Mouse (Mus musculus) layer of hippocampus, postnatal 25 days (tissue): ENCODE measurements around the gene Fmo5. TPM values are rescaled to one million over a fixed set of nuclear protein-coding genes. Genes with fewer than 3 reads are reported as not detected.
A peak's percentile ranks its signal among the peaks of the same experiment; 100 is the strongest.

ENCODE experiments used
- DNase-seq, 2 experiments: peaks; one replicate each; pipeline ENCODE4 v3.0.0; 2022; ENCODE audit warnings: mixed read lengths in 2 of 2, low spot score in 1 of 2; ENCODE audit errors: extremely low spot score in 1 of 2
- total RNA-seq, 2 experiments: library from RNA; stranded (reverse); gene quantifications; 2 replicates each; pipeline ENCODE4 v1.2.3; 2021

The Fmo5 gene
- total RNA-seq, result 1 to 10 TPM; 3.7 to 4.4 TPM

DNA sequence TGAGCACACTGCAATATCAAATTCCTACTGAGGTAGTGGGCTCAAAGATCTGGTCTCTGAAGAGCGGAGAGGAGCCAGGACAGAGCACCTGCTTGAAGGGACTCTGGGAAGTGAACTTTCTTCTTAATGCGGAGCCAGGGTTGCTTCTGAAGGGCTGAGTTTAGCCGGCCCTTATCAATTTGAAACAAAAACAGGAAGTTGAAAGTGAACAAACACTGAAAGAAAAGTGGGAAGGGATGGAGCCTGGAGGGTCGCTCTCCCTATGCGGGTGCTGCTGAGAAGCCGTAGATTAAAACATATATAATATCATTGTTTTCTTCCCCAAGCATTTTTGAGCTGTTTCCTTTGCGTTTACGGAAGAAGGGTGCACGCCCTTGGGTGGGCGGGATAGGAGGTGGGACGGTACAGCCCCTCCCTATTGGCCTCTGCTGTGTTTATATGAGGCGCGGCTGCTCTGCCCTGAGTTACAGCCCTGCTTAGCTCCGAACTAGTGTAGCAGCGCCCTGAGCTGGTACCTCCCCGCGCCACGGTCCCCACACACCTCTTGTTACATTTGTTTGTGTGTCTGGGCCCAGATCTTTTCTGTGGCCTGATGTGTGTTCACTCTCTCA, at the start of gene Fmo5:
TSS of gene Fmo5 (plus strand) at position 414 of the 611 bp plus-strand sequence.
- DNase-seq, result no peak

DNA sequence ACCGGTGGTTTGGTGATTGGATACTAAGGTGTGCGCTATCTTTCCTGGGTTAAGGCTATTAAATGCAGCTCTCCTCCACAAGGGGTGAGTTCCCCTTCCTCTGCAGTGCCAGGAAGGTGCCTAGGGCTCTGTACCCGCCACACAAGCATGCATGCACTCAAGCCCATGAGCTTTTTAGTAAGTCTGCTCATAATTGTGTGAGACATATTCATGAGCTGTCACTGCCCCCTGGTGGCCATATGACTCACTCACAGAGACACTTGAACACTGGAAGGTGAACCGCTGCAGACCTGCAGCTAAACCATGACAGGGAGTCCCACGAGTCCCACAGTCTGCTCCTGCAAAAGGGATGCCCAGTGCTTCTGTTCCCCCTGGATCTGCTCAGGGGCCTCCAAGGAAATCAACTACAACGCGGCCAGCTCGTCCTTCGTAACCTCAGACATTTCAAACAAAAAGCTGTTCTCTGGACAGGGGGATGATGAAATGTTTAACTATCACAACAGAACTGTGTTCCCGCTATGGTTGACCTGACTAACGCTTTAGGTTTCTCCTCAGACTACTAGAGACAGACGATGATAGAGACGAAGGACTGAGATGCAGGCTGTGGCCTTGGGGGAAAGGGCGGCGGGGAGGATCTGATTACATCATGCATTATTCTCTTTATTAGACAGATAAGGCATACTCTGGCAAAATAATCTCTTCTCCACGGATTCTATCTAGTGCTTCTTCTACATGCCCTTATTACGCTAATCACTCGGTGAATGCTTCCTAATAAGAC, 43.0 kb upstream of the Fmo5 start:
- DNase-seq, result peak; percentile 74 to 93

DNA sequence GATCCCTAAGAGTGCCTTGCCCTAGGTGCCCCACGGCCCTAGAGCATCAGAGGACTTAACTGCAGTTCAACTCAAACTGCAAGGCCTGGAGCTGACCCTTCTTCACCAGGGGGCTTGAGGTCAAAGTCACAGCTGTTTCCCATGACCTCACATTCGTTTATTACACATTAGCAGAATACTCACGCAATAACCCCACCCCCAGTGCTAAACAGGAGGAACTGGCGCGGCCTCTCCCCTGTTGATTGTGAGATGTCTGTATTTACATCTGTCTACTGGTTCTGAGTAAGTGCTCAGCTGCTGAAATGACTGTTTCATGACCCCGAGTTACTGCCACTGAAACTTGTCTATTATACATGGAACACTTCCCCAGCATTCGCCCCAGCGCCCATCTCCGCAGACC, 40.9 kb upstream of the Fmo5 start:
- DNase-seq, result no peak

DNA sequence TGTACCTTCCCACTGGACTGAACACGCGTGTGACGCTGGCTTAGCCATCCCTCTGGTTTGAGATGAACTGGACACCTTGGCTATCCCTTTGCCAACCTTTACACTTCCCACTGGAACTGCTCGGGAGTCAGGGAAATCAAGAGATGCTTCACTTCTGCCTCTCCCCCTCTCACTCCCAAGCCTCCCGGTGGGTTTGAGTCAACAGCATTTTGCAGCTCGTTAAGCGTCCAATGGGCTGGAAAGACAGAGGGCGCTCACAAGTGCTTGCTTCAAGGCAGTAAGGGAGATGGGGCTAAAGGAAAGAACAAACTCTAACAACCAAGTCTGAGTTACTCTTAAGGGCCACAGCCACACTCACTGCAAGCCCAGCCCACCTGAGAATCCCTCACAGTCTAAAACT, 37.9 kb upstream of the Fmo5 start:
- no peak for DNase-seq

DNA sequence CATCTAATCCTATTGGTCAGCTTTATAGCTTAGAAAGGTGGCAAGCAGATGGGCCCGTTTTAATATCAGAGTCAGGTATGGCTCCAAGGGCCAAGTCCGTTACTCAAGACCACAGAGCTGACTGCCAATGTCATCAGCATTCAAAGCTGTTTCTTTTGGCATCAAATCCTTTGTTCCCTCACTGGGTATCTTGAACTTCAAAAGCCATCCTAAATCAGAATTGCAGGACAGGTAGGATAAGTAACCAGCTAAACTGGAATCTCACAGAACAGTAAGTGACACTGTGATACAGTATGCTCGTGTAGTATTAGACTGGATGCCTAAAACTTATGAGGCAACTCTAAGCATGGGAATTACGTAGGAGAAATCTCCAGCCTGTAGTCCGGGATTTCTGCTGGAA, 35.5 kb upstream of the Fmo5 start:
- DNase-seq, result no peak

DNA sequence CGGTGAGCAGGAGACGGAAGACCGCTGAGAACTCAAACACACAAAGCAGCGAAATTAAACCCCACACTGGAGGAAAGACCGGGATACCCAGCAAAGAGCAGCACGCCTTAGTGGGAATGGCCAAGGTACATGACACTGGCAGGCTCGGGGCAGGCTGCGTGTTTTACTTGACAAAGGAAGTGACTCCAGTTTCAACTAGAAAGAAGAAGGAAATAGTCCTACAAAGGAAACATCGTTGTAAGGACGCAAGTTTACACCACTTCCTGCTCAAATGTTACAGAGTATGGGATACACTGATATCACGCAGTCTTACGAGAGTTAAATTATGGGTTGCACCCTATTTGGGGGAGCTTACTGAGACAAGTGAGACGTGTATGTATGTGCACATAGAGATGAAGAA, 34.5 kb upstream of the Fmo5 start:
- no peak for DNase-seq

DNA sequence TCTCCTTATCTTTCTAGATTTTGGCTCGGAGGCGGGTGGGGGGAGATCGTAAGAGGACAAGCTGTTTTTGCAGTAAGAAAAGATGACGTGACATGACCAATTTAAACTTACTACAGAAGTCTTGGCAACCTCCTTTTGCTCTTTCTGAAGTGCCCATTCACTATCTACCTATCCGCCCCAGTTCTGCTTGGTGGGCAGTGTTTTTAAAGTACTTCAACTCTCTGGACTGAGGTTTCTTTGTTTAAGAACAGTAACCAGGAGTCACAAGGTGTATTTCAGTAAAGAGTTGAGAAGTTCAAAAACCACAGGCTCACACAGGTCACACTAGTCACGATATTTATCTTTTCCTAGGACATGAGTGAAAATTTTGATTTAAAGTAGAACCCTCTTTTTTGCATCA, 33.5 kb upstream of the Fmo5 start:
- DNase-seq, result no peak

DNA sequence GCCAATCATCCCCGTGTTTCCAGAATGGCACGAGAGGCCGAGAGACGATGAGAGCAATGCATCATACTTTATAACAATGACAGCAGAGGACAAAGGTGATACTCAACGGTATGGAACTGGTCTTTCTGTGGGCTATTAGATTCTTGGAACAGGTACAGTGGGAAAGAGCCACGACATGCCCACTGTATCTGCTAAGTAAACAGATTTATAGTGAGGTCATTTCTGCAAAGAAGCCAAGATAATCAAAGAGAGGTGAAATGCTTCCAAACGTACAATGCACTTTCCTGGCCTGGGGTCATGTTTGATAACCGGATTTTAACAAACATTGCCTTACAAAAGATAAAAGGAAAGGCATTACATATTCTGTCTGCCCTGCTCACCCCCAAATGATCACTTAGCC, 31.8 kb upstream of the Fmo5 start:
- no peak for DNase-seq

DNA sequence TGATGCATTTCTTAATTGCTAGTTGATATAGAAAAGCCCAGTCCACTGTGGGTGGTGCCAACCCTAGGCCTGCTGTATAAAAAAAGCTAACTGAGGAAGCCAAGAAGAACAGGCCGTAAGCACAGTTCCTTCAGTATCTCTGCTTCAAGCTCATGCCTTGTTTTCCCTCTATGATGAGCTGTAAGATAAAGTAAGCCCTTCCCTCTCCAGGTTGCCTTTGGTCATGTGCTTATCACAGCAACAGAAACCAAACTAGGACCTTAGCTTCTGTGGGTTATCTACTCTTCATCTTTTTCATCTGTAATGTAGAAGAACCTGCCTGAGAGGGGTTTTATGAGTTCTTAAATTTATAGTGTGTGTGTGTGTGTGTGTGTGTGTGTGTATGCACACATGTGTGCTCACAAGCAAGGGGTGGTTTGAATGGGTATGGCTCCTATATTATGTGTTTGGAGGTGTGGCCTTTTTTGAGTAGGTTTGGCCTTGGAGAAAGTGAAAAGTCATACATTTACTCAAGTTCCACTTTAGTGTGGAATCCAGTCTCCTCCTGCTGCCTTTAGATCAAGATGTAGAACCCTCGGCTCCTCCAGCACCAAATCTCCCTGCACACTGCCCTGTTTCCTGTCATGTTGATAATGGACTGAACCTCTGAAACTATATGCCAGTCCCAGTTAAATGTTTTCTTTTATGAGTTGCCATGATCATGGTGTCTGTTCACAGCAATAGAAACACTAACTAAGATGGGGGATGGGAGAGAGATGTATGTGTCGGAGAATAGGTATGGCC, 28.4 kb upstream of the Fmo5 start:
- no peak for DNase-seq

DNA sequence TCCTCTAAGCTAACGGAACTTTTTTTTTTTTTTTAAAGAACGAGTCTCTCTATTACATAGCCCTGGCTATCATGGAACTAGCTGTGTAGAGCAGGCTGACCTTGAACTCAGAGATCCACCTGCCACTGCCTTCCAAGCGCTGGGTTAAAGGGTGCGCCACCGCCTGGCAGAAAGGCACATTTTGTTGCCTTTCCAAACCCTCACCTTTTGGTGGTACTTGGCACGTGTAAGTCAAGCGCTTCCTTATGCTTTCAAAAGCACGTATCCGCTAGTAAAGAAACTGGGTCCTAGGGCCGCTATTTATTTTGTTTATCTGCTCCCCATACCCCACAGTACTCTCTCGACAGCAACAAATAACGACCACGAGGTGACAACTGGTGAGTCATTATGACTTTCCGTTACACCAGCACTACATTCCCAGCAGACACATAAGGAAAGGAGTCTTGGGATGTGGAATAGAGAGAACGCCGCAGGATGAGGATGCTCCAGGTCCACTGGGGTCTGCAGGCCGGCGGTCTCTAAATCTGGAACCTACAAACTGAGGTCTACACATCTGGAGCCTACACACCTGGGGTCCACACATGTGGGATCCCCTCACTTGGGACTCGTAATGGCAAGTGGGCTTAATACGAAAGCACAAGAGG, 19.3 kb upstream of the Fmo5 start:
- DNase-seq, result no peak

DNA sequence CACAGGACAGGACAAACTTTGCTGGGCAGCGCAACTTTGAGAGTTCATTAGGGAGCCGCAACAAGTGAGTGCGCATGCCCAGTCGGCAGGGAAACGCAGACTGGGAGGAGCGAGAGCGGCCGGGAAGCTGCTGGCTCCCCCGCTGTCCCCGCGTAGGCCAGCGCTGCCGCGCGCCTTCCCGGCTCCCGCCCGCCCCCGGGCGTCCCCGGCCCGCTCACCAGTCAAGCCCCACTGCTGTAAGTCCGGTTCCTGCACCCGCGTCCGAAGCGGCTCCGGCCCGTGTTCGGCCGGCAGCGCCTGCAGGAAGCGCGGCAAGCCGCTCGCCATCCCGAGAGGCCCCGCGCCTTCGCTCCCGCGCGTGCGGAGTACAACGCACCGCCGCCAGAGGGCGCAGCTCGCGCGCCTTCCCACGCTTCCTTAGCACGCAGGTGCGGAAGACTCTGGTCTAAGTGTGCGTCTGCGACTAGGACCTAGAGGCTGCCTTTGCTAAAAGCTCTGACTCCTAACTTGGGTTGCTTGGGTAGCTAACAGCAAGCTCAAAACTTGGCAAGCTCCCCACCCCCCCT, 18.7 kb upstream of the Fmo5 start, which contains the start of gene Chd1l:
TSS of gene Chd1l (minus strand) at position 359 of the 566 bp plus-strand sequence.
- peak; percentile 92 to 94 for DNase-seq

DNA sequence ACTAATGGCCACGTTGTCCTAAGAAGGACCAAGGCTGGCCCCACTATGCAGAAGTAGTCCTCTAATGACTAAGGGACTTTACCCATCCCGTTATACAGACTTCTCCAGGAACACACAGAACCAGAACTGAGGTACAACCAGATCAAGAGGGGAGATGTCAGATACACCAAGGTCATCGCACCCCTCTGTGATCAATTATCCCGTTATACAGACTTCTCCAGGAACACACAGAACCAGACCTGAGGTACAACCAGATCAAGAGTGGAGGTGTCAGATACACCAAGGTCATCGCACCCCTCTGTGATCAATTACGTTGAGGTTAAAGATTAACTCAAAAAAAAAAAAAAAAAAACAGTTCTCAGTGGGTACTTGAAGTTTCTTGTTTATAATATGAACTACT, 17.6 kb upstream of the Fmo5 start:
- no peak for DNase-seq

DNA sequence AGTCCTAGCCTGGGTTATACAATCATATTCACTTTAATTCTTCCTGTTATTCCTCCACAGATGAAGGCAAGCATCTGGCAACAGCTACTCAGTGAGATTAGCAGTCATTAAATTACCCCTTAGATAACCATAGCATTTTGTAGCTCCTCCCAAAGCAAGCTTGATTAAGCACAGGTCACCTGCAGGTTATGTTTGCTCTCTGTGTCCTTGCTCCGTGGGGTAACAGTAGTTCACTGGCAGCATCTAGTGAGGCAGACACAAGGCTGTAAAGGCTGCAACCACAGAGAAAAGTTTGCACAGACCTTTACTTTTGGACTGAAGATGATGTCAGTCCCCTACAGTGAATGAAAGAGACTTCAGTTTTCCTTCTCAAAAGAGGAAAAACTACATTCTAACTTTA, 13.4 kb upstream of the Fmo5 start:
- no peak for DNase-seq

DNA sequence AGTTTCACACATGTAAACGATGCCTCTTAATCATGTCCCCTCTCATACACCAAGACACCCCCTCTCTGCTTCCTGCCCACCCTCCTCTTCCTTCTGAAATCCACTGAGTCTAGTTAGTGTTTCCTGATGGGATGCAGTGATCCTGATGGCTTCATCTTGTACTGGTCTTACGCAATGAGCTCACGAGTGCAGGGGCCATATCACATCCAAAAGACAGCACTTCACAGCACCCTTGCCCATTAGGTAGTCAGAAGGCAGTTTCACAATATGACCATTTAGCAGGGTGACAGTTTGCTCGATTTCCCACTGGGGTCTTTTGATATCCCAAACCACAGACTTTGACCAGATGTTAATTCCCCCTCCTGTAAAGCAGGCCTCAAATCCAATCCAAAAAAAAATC, 12.7 kb upstream of the Fmo5 start:
- DNase-seq, result no peak

DNA sequence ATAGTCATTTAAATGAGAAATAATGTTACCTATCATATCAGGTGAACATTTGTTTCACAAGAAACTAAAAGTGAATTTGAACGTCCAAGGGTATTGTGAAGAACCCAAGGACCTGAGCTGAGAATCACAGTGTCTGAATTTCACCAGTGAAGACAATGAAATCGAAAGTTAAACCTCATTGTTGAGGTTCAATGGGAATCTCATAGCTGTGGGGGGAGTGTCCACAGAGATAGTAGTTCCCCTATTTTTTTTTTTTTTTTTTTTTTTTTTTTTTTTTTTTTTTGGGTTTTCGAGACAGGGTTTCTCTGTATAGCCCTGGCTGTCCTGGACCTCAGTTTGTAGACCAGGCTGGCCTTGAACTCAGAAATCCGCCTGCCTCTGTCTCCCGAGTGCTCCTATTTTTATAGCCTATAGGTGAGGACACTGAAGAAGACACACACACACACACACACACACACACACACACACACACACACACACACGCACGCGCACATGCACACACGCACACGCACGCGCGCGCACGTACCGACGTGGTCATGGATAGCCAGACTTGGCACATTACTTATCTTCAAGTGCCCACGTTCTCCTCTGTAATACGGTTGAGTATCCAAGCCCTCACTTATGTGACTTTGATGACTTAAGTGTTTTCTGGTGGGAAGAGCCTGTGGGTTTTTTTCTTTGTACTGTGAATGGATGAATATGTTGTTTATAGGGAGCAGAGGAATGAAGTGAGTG, 11.3 kb upstream of the Fmo5 start:
- DNase-seq, result no peak

DNA sequence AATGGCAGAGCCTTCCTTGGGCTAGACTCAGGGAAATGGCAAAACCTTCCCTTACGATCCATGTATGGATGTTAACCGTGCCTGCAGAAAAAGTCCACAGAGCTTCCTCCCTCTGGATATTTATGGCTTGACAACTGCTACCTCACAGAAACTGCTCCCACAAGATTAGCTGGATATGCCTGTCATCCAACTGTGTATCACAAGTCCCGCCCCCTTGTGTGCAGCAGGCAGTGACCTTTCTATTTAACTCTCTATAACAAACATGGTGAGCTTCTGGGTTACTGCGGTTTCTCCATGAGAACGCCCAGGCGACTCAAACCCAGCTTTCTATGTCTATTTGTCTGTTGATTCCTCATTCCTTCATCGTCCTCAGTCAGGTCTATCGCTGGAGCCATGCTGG, 10.7 kb upstream of the Fmo5 start:
- no peak for DNase-seq

DNA sequence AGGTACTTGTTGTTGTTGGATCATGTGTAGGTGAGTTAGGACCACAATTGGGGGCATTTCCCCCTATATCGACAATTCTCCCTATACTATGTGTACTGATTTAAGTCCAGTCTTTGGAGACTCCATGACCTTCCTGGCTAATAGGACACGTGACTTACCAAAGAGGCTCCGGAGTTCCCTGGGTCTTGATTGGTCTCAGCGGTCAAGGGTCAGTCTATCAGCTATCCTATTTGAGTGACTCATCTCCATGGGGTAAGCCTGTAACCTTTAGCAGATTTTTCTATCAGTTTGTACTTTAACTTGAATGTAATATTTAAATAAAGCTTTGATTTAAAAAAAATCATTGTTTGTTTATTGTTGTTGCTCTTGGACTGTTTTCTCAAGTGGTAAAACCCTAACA, 7.9 kb upstream of the Fmo5 start:
- DNase-seq, result no peak

DNA sequence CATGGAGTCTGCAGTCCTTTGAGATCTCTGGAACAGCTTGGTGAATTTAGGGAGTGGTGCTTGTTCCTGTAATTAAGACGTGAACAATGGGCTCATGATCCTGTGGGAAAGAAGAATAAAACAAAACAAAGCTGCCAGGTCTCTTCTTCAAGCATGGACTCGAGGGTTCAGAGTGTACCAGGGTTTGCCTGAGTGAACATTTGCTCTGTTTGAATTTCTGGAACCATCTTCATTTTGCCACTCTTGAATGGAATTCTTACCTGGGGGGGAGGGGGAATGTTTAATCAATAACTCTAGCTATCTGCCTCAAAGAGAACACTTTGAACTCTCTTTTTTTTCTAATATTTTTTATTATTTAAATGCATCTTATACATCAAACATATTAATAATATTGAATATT, 4.0 kb upstream of the Fmo5 start:
- DNase-seq, result no peak

DNA sequence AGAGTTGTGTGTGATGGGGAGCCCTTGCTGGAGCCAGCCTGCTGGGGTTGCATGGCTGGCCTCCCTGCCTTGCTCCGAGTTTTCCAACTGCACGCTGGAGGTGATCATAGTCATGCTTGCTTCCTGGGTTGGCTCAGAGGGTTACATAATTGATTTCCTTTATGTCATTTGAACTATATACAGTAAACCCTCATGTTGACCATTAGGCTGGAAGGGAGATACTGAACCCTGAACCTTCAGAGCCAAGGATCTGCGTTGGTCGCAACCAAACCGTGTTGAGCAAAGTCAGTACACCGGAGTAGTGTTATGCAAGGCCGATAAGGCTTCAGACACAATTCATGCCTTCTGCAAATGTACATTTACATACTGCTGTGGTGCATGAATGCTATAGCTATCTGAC, 711 bp upstream of the Fmo5 start:
- no peak for DNase-seq

DNA sequence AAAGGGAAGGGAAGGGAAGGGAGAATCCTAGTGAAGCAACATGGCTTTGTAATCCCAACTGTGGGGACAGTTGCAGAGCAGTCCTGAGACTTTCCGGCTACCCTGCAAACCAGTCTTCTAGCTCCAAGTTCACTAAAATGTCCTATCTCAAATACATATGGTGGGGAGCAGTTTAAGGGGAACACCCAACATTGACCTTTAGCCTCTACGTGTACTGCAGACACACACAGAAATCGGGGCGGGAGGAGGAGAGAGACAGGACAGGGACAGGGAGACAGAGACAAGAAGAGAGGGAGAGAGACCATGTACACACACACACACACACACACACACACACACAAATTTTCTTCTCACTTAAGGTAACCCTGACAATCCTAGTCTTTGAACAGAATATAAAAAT, 1.3 kb downstream of the Fmo5 start:
- no peak for DNase-seq
